Mouse (Mus musculus) WW6 (cell line): Measurements from ENCODE around the gene Meiob.
A peak's percentile ranks its signal among the peaks of the same experiment; 100 is the strongest.

ENCODE experiments used
- DNase-seq: peaks from one replicate; pipeline ENCODE4 v3.0.0-alpha.2; 2013; ENCODE audit warnings: low read depth, low spot score

Meiob gene

DNA sequence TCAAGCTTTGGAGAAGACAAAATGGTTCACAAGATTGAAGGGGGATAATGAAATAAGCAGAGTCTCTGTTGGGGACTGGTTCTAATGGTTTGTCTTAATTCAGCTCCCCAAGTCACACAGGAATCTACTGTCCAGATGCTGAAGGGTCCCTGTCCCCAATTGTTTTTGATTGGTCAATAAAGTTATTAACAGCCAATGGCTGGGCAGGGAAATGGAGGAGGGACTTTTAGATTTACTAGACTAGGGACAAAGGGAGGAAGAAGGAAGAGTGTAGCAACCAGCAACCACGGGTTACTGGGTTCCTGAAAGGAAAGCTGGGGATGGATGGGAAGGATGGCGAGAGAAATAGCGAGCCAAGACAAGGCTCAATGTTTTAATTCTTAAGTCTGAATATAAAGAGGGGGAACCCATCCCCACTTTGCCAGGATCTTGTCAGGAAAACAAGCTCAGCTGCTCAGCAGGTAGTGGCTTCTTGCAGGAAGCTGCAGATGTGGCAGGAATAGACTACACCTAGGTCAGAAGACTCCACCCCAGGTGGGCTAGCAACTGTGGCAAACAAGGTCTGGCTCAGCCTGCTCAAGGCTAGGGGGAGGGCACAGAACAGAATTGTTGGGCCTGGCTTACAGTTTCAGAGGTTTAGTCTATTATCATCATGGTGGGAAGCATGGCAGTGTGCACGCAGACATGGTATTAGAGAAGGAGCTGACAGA is 69.8 kb downstream of the Meiob start:
- DNase-seq = no peak

DNA sequence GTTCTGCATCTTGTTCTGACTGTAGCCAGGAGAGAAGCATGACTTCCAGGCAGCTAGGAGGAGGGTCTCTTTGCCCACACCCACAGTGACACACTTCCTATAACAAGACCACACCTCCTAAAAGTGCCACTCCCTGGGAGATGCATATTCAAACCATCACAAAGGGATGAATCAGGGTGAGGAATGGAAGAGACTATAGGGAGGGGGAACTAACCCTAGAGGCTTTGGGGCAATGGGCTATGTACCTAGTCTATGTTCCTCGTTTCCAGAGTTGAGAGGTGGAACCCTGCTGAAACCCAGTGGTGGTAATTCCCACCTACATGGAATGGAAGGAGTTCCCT is 70.3 kb downstream of the Meiob start:
- no peak for DNase-seq

DNA sequence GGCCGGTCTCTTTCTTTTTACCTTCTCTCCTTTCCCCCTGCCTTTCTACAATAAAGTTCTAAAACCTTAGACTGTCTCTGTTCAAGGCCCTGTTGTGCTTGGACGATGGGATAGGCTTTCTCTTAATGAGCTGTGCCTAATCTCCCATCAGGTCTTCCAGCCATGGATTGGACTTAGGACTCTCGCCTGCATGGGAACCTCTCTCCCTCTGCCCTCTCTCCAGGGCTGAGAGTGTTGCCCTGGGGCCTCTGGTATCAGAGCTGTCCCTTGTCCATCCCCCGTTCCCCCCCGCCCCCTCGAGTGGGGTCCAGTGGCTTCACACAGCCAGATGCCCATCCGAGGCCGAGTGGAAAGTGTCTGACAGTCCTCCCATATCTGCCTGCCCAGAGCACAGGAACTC is 70.9 kb downstream of the Meiob start:
- no peak for DNase-seq

DNA sequence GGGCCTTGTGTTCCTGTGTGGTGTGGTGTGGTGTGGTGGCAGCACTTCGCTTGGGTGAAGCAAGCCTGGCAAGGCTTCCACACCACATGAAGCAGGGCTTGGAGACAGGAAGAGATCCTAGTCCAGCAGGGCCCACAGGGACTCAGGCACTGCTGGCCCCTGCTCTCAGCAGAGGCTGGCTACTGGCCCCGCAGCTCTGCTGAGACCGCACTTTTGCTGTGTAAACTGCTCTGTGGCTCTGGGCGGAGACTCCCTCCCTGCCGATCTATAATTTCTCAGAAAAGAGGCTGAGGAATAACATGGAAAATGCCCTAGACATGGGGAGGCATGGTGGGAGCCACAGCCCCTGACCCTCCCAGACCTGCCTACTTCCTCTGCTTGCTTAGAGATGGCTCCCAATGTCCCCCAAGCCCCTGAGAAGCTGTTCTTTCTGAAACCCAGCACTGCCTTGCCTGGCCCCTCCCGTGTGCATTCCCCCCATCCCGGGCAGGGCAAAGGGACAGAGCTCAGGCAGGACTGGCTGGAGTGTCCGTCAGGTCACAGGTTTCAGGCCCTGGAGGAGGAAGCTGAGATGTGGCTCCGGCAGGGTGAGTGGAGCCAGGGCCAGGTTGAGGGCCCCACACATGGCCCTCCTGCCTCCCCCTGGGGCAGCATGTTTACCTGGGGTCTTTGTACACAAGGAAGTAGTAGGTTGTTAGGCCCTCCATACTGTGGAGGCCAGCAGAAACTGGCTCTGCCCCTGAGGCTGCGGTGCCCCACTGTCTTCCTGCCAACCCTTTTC is 73.4 kb downstream of the Meiob start:
- DNase-seq = no peak

DNA sequence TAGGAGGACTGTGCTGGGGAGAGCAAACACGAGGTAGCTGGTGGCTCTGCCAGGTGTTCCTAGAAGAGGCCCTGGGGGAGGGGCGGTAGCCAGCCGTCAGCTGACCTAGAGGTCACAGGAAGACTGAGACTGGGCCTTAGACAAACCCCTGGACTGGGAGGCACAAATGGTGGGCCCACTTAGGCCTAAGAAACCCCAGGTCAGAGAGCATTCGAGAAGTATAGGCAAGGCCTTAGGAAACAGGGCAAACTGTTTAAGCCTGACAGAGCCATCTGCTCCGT is 74.0 kb downstream of the Meiob start:
- no peak for DNase-seq

DNA sequence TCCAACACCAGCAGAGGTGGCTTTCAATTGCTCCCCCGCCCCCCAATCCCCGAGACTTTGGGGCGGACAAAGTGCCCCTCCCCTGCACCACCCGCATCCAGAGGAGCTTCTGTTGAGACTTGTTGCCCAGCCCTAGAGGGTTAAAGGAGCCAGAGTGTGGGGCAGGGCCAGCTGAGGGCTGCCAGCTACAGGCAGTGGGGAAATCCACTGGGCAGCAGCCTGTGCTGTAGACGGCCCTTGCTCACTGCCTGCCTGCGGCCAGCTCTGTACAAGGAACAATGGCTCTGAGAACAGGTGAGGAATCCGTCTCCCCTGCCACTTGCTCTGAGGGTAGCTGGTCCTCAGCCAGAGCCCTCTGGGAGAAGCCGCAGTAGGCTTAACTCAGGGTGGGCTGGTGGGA is 74.4 kb downstream of the Meiob start:
- no peak for DNase-seq

DNA sequence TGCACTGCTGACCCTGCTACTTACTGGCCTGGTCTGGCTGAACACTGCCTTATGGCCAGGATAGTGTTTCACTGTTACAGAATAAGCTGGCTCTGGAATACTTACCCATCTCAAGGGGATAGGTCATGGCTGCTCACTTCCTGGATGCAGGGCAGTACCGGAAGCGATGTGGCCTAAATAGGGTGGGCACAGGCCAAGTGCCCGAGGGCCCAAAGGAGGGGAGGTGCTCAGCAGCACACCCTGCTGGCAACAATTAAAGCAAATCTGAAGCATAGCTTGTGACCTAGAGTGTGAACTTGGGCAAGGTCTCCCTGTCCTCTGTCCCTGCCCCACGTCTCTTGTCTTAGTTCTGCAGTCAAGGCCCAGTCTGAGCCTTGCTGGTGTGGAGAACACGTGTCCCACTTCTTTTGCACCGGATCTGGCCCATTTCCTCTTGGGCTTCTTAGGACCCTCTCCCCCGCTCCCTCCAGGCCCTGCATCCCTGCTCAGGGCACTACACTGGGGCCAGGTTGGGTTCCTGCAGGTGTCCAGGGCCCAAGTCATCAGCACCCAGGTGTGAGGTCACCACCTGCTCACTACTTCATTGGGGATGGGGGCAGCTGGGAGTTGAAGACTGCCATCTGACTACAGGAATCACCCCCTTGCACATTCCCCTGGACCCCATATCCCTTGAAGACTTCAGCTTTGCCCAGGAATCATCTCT is 77.8 kb downstream of the Meiob start:
- DNase-seq = no peak

DNA sequence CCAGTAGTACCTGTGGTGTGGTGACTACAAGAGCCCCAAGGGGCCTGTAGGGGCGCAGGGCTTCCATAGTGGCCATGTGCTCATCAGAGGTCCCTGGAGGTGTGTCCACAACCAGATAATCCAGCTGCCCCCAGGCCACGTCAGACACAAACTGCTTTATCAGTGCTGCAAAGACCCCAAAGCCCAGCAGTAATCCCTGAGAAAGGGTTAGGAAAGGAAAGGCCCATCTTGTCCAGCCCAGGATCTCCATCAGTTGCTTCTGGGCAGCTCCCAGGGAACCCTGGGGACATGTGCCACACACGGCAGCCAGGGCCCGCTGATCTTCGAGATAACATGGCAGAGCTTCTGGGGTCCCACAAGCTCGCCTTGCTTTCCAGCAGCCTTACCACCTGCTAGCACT is 80.3 kb downstream of the Meiob start:
- DNase-seq = no peak

DNA sequence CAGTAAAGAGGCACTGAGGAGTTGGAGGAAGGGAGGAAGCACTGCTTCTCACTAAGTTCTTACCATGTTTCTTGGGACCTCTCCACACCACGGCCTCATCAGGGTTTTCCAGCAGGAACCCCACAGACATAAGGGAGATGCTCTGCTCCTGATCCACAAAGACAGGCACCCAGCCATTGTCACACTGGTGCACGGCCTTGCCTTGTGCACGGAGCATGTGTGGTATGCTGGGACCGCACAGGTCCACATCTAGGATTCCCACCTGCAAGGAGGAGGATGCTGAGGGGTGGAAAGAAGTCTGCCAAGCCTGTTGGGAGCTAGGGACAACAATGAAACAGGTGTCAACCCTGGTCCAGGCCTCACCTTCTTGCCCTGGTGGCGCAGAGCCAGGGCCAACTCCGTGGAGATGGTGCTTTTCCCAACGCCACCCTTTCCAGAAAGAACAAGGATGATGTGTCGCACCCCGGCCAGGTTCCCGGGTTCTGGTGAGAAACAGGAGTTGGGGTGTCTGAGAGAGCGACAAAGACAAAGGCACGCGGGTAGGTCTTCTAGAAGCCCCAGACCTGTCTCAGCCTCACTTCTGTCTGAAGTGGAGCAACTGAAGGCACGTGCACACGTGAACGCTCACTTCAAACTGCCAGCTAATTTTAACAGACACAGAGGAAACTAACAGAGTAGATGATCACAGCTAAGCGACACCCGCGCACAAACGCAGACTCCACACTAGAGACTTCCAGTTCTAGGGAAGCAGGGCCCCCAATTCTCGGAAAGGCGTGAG is 81.5 kb downstream of the Meiob start:
- DNase-seq = no peak

DNA sequence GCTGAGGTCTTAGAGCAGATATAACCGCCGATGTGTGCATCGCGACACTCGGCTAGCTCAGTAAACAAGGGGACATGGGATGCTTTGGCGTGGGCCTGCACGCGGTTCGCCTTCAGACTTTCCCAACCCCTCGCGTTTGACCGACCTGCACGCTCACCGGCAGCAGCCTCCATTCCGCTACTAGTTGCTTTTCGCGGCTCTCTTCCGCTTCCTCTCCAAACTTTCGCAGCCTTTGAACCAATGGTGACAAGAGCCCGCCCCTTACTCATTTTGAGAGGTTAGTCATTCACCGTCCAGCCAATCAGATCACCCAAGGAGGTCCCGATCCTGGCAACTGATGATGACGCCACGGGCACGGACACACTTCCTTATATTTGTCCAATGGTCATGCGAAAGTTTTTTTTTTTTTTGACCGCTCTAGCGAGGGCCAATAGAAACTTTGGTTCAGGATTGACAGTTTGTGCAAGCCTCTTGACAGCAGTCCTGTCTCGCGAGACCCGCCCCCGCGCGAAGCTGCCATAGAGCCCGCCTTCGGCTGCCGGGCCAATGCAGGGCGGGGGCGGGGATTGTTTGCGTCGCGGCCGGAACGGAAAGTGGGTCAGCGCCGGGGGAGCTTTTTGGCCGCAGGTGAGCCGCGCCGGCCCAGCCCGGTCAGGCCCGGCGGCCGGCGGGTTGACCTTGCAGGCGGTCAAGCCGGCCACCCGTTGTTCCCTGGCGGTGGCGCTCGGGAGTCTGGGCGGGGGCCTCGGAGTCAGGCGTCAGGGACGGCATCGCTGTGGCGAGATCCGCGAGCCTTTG is 82.2 kb downstream of the Meiob start, which contains the start of the genes Nubp2 and Spsb3:
Gene Nubp2, minus strand, starts transcription at position 216 of the 798 bp plus-strand sequence.
Gene Spsb3, plus strand, starts transcription at position 510 of the 798 bp plus-strand sequence.
- DNase-seq = peak; percentile 98

DNA sequence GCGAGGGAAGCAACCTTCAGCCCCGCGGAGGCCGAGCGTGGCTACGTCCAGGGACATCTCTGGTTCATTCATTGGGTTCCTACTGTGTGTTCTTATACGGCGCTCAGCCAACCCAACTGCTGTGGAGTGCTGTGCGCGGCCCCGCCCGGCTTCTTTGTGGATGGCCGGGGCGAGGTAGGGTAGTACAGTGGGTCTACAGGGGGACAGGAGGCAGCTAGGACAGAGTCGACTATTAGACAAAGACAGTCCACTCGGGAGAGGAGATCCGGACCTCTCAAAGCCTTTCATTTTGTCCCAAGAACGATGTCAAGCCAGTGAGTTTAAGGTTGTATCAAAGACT is 82.8 kb downstream of the Meiob start:
- no peak for DNase-seq

DNA sequence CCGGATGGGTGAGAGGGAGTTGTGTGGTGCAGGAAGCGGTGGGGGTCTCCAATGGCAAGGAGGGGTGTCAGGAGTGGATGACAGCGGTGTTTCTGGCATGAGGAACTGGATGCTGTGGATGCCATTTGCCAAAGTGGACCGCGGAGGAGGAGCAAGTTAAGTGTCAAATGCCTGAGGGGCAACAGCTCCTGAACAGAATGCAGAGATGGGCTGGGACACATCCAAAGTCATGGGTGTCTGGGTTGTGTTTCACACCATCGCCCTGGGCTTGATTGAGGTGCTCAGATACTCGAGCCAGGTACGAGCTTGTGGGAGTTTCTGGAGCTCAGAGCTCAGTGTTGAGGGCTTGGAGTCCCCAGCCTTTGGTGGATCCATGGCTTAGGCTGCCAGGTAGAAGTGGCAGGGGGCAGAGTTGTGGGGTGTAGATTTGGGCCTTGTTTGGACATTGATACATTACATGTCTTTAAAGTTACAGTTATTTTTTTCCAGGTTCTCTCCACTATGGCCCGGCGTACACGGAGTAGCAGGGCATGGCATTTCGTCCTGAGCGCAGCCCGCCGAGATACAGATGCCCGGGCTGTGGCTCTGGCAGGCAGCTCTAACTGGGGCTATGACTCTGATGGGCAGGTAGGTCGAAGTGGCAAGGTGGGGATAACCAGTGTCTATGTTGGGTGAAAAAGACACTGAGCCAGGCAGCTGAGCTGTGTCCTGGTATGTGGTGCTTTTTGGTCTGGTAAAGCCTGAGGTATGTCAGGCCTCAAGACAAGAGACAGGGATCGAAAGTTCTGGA is 83.4 kb downstream of the Meiob start:
- no peak for DNase-seq

DNA sequence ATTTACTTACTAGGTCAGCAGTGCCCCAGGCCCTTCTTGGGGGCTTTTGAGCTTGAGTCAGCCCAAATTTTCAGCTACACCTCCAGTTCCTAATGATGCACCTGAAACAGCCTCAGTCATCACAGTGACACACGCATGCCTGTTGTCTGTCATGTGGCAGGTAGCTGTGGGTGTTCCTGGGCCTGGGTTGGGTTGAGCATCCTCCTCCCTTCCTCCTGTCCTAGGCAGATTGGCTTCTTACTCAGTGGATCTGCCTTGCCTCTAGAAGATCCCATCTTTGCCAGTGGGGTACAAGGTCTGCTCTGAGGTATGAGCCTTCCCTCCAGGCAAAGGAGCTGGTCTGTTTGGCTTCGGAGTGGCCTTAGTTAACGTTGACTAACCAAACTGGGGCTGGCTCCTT is 84.8 kb downstream of the Meiob start:
- no peak for DNase-seq
